Mouse (Mus musculus) heart, postnatal 14 days (tissue): ENCODE measurements at regions not wholly inside any gene's neighbourhood (a gene's known extent, or its start where the extent isn't known, plus 50 kb on each side); places are given as distances from the start of the nearest gene placed in this dataset.

Experiments used
- DNase-seq, 2 experiments: peaks; one replicate each; pipeline ENCODE4 v3.0.0; 2021 to 2022
- intact Hi-C: fragments of 180-260 bp; cut with DNase I; formaldehyde crosslinking; loops from one replicate; pipeline ENCODE4 v1.15.1; 2025

- intact Hi-C loops = no loop called here
- no peak for DNase-seq
Observed at GRCm38 (mm10) chr2:34111286-34111685, 223.5 kb upstream of the Mvb12b start.

DNA sequence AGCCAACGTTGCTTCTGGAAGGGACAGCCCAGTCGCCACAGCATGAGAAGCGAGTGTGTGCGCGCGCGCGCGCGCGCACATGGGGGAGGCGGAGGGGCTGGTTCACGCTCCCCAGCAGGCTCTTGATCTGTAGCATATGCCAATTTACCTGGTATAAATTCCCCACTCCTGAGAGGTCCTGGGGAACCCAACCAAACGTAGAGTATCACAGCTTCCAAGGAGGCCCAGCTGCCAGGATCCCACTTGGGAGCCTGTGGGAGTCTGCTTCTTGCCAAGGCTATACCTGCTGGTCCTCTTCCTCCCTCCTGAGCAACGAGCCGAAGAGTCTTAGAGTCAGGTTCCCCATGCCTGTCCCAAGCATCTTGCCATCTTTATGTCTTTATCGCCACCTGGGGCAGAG lies 222.8 kb upstream of the Mvb12b start:
- intact Hi-C loops = no loop called here
- no peak for DNase-seq

DNA sequence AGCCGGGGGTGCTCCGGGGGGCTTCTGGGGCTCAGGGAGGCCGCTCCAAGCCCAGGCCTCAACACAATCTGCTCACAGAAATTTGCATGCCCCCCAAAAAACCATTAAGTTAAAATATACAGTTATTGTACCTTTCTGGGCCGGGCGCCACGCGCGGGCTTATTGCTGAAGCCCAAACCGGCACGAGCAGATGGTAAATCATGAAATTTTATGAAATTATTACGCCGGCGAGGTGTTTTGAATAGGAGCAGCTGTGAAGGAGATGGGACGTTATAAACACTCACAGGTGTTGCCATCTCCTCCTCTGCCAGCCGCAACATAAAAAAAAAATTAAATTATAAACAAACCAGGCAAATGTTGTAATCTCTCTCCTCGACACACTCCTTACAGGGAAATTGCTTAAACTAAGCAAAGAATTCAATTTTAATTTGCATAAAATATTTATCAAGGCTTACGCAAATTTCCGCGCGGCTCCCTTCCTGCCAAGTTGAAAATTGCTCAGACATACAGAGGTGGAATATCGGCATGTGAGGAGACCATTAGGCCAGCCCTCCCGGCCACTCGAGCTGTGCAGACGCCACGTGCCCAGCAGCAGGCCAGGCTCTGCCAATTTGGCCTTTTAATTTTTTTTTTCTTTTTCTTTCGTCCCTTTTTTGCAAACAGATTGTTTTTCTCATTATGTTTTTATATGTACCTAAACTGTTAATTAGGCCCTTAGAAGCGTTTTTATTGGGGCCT lies 220.0 kb upstream of the Mvb12b start:
- DNase-seq = no peak
- intact Hi-C loops = no loop called here

DNA sequence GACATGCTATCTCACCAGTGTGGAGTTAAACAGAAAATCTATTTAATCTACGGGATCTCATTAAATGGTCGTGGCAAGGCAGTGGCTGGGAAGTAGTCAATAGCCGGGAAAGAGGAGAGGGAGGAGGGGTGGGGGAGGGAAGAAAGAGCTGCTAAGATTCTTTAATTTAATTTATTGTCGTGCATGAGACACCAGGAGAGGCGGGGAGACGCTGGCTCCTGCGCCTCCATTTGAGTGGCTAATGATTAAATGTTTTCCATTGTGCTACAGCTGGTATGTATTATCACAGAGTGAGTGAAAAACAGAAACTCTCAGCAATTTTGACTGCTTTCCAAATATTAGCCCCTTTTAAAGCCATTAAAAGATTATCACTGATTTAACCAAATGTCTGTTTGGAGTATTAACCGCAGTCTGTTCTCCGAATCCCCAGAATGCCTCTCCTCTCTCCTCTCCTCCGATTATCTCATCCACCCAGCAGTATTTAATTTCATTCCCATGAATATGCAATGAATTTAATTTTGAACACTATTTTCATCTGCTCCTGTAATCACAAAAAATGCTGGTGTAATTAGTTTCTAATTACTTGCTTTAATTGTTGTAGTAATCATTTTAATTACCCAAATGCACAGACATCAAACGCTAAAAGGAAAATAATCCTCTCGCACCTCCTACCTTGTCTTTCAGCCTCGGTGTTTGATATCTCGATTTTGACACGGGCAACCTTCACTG lies 219.3 kb upstream of the Mvb12b start:
- no peak for DNase-seq
- intact Hi-C loops = no loop called here

GRCm38 (mm10) chr2:34106245-34106644 lies 218.5 kb upstream of the Mvb12b start:
- DNase-seq = no peak
- intact Hi-C loops = no loop called here

- no peak for DNase-seq
- intact Hi-C loops = no loop called here
Observed at GRCm38 (mm10) chr2:34105271-34106051, 217.7 kb upstream of the Mvb12b start.

DNA sequence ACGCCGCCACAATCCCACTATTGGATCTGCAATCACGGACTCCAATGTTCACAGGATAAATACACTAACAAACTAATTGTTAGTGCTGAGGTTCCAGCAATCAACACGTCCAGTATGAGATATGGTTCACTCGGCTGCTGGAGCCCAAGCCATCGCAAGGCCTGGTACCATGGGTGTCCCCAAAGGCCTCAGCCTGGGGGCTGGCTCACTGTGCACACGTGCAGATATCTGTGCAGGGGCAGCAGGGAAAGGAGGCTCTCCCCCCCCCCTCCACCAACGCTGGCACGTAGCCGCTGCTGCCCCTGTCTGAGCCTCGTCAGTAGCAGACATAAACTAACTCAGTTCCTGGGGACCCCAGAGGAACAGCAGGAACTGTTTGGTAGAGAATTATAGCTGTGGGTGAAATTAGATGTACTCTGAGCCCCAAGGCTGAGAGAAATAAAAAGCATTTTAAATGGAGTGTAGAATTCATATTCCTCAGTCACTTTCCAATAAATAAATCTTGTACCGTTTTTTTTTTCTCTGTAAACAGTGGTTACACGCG lies 210.3 kb upstream of the Mvb12b start:
- intact Hi-C loops = no loop called here
- DNase-seq = no peak

GRCm38 (mm10) chr2:34096561-34096960 lies 208.8 kb upstream of the Mvb12b start:
- DNase-seq = peak; percentile 36 to 54
- intact Hi-C loops = no loop called here

GRCm38 (mm10) chr2:34088832-34089231 lies 201.1 kb upstream of the Mvb12b start:
- DNase-seq = no peak
- intact Hi-C loops = no loop called here

DNA sequence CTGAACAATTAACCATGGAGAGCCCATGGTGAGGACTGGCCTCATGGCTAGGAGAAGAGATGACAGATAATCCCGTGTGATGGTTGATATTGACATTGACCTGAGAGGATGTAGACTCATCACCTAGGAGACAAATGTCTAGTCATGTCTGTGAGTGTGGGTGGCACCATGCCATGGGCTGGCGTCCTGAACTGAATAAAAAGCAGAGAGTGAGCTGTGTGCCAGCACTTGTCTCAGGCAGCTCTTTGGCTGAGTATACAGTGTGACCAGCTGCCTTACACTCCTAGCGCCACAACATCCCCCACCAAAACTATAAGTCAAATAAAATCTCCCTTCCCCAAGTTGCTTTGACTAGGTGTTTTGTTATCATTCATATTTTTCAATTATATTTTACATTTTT lies 198.4 kb upstream of the Mvb12b start:
- DNase-seq = no peak
- intact Hi-C loops = no loop called here

DNA sequence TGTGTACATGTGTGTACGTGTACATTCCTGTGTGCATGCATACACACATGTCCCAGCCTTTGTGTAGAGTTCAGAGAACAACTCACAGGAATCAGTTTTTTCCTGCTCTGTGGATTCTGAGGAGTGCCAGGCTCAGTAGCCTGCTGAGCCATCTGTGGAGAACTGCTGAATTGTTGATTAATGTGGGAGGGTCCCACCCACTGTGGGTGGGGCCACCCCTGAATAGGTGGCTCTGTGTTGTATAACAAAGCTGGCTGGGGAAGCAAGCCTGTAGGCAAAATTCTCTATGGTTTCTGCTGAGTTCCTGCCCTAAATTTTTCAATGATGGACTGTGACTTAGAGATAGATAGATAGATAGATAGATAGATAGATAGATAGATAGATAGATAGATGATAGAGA lies 196.8 kb upstream of the Mvb12b start:
- intact Hi-C loops = no loop called here
- no peak for DNase-seq

- DNase-seq = no peak
- intact Hi-C loops = no loop called here
Observed at GRCm38 (mm10) chr2:34082486-34082885, 194.7 kb upstream of the Mvb12b start.

DNA sequence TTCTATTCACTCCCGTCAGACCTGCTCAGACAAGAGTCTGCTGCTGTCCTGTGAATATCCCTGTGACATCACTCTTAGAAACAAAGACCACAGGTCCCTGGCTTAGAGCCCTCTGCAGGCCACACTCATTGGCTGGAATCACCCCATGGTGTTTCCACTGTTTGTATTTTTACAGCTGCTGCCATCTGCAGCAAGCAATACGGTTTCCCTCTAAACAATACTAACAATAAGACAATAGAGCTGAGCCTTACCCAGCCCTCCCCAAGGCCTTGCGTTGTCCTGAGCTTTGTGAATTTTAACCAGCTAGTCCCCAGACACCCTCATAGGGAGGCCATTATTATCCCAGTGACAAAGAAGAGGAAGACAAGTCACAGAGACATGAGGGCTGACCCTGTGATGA lies 192.4 kb upstream of the Mvb12b start:
- intact Hi-C loops = no loop called here
- DNase-seq = no peak

- no peak for DNase-seq
- intact Hi-C loops = no loop called here
Observed at GRCm38 (mm10) chr2:34079282-34079681, 191.5 kb upstream of the Mvb12b start.

DNA sequence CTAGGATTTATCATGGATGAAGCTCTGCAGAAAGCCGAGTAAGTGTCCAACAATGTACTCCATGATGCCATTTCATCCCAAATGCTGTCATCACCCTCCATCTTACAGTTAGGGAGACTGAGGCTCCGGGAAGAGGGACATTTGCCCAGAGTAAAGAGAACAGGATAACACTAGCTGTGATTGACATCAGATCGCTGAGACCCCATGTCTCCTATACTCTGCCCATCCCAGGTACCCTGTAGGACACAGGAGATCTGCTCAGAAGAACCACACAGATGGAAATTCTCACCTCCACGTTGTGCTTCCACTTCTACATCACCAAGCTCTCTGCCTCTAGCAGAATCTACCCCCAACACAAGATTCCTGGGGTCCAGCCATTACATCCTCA lies 191.1 kb upstream of the Mvb12b start:
- intact Hi-C loops = no loop called here
- no peak for DNase-seq

DNA sequence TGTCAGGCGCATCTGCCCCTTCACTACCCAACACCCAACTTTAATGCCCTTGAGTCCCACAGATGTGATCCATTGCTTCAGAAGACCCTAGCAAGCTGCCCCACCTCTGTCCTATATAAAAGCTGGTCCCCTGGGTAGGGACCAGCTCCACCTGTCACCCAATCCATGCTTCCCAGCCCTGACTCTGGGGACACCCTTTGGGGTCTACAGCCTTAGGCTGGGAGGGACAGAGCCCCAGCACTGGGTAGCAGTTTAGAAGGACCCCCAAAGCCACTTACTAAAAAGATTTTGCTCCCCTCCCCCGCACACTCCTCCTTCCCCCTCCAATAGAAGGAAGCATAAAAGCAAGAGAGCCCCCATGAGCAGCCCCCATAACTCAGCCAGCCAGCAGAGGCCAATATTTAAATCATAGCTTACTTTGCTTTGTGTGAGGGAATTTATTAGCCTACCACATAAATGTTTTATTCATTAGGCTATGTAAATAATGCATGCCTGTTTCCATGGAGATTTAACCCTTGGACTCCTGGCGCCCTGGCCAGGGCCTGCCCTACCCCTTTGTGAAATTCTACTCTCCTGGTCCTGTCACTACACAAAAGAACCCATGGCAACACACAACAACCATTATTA lies 190.6 kb upstream of the Mvb12b start:
- intact Hi-C loops = no loop called here
- no peak for DNase-seq

DNA sequence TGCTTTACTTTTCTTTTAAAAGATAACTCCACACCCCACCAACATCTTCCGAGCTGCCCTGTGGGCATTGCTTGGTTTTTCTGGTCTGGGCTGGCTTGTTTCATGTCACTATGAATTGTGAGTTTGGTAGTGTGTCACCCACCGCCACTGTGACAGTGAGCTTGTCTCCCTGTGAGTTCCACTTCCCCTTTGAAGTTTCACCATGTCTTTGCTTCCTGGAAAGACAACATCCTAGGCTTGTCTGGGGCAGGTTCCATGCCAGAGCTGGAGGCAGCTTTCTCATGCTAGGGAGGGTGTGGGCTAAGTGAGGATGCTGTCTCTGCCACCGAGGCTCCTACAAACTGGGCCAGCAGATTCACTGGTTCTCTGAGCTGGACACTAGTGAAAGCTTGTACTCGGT lies 188.6 kb upstream of the Mvb12b start:
- DNase-seq = no peak
- intact Hi-C loops = no loop called here

DNA sequence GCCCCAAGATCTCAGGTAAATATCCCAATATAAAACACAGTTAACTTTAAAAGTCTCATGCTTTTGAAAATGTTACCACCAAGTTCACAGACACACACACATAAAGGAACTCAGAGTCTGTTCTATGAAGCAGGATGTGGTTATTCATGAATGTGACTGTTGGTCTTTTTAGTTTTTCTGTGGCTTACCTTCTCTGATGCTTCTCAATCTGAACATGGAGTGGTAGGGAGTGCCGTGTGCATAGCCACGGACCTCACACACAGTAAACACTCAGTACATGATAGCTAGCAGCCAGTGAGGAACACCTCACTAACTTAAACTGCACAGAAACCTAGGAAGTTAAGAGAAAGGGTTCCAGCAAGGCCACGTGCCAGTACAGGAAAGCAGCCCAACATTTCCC lies 186.3 kb upstream of the Mvb12b start:
- no peak for DNase-seq
- intact Hi-C loops = no loop called here

- intact Hi-C loops = no loop called here
- no peak for DNase-seq
Observed at GRCm38 (mm10) chr2:34065592-34065991, 177.8 kb upstream of the Mvb12b start.

DNA sequence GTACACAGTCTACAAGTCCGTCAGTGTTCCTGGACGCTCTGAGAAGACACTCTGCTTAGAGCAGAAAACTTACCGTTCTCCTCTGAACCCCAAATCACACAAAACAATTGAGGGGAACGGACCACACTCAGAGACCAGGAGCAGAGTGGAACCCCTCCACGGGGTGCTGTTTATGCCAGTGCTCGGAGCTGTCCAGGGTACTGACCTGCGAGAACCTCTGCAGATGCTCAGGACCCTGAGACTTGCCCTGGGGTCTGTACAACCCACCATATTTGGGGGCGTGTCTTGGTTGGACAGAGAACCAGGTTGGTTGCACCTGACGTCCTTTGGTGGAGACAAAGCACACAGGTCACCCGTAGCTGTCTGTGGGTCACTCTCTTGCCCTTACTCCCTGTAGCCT lies 177.3 kb upstream of the Mvb12b start:
- peak; percentile 32 to 44 for DNase-seq
- intact Hi-C loops = no loop called here

DNA sequence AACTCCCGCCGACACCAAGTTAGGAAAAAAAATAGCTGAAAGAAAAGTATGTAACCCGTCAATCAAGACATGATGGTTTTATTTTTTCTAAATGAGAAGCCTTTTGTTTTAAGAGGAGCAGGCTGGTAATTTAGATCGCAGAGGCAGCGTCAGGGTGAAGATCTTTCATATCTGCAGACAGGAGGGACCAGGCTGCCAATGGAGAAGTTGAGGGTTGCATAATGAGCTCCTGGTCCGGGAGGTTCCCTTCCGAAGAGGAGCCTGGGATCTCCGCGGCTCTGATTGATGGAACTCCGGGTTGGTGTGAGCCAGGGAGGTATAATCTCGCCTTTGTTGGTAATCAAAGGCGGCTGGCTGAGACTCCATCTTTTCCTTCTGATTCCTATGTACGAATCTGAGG lies 168.8 kb upstream of the Mvb12b start:
- intact Hi-C loops = no loop called here
- DNase-seq = no peak
